Mouse (Mus musculus) B cell, adult 2 months (primary cell): Measurements from ENCODE around the gene Jagn1.

ENCODE experiments used
- DNase-seq, 2 experiments: peaks; one replicate each; pipeline ENCODE4 v3.0.0; 2022

Jagn1 gene

DNA sequence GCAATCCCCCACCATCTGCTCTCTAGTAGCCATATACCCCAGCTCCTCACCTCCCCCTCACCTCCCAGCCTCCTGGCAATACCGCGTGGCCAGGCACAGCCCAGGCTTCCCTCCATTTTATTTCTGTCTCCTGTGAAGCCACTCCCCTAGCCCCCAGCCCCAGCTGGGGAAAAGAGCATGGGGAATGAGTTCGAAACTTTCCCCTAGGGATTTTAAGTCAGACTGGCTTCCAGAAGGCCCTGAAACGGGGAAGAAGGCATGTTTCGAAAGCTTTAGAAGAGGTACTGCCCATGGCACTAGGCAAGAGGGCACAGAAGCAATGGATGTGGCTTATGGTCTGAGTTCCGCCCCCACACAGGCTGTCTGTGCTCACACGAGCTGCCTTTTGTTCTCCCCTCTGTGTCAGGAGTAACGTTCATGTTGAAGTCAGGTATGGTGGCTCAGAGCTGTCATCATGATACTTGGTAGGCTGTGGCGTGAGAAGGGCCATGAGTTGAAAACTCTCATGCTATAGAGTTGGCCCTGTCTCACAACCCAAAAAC is 6.6 kb upstream of the Jagn1 start, which contains the start of gene Cidec:
TSS of gene Cidec (minus strand) at position 97 of the 542 bp plus-strand sequence.
- no peak for DNase-seq

DNA sequence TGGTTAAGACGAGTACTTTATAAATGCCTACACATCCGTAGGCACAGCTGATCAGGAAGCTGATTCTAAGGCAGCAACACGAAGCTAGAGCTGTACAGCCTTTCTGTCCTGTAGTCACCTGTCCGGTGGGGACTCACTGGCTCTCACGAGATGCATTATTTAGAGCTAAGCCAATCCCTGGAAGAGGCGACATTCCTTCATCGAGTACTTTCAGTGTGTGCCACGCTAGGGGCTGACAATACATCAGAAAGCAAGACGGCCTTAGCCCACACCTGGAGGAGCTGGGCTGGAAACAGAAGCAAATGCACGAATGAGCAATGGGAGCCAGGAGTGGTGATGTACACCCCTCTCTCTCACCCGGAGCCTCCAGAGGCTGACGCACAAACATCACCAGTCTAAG is 5.2 kb upstream of the Jagn1 start:
- DNase-seq: no peak

DNA sequence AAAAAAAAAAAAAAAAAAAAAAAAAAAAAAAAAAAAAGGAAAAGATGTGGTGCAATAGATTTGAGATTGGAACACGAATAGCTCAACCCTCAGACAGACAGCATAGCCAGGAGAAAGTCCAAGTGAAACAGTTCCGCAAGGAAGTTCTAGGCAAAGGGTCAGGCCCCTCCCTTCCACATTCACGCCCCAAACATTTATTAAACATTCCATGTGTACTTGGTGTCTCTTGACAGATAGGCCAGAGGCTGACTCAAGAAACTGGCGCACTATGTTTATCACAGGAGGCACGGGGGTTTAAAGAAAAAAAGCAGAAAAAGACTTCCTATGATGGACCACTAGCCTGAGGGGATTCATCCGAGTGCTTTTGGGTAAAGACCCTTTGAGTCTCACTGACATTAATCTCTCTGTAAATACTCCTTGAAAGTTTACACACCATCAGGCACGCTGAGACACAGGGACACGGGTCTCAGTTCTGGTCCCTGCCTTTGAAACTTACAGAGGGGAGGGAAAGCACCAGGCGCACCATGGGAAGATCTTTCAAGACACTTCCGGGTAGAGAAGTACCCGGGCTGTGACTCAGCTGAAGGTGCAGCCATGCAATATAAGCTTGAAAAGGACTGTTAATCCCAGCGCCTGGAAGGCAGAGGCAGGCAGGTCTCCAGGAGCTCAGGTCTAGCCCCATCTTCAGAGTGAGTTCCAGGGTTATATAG is 3.5 kb upstream of the Jagn1 start:
- DNase-seq: no peak

DNA sequence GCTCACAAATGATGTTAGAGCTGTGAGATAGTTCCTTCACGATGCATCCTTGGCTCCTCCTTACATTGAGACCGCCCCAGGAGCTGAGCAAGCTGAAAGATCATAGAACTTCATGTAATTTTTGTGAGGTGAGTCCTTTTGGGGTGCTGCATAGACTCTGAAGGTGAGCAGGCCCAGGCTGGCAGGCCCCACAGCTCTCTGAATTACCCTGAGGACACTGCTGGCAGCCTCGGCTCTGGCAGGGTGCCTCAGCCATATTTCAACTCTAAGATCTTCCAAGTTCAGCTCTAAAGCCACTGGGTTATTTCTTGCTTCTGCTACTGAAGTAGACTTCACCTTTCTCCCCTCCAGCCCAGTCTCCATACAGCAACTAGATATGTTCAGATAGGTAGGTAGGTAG is 1.7 kb upstream of the Jagn1 start:
- DNase-seq: no peak

DNA sequence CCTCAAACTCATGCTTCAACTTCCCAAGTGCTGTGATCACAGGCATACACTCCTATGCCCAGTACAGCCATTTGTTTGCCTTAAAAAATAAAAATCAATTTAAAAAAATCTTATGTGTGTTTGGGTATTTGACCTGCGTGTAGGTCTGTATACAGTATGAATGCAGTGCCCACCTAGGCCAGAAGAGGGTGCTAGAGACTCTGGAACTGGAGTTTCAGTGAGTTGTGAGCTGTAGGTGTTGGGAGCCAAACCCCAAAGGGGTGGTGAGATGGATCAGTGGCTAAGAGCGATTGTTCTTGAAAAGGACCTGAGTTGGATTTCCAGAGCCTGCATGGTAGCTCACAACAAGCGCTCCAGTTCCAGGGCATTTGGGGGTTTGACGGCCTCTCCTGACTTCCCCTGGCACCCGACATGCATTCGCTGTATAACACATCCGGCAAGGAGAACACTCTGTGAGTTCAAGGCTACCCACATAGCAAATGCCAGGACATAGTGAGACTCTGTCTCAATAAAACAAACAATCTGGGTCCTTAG is 1.2 kb upstream of the Jagn1 start:
- peak; percentile 82 to 85 for DNase-seq

DNA sequence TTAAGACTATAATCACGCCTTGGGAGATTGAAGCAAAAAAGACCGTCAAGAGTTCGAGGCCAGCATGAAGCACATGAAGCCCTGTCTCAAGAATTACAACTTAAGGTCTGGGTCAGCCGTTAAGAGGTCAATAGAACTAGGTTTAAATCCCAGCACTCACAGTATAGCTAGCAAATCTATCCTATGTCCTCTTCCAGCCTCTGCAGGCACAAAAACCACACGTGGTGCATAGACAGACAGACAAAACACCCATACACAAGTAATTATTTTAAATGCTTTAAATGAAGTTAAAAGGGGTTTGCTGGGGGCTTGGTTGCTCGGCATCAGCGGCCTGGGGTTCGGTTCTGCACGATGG is 305 bp upstream of the Jagn1 start:
- DNase-seq: no peak

DNA sequence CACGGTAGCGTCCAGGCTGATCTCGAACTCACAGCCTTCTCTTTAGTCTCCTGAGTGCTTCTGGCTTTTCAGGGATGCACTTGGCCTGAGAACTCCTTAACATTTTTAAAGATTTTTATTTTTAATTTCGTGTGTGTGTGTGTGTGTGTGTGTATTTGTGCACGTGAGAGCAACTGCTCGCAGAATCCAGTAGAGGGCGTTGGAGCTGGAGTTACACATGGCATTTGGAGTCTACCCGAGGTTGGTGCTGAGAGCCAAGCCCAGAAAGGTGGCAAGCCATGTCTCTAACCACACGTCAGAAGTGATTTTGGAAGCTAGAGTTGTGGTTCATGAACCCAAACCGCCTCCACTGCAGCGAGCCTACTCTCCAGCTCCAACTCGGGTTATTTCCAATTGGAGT is 722 bp downstream of the Jagn1 start:
- DNase-seq: peak; percentile 33 to 46

DNA sequence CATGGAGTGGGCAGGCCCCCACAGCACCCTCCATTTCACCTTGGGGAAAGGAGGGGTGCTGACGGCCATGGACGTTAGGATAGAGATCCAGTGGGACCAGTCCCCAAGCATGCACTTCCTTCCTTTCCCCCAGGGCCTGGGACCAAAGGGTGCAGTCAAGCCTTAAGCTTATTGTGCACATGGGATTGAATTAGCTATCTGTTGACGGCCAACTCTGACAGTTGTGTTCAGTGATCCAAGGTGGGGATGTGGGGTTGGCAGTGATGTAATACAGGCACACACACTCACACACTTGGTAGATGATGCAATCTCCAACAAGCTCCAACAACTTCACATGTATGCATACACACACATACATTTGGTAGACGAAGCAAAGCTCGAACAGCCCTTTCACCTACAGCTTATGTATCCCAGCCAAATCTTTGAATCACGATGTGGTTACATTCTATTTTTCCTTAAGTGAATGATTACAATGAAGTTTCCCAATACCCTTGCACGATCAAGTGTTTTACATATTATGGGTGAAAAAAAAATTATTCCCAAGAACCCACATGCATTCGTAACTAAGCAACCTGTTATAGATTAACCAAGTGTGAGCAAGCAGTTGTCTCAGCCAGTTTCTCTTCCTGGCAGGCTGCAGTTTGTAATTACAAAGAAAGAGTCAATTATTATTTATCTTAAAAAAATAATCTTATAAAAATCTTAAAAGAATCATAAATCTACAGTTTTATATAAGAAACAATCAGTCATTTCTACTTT is 2.0 kb downstream of the Jagn1 start:
- DNase-seq: no peak

DNA sequence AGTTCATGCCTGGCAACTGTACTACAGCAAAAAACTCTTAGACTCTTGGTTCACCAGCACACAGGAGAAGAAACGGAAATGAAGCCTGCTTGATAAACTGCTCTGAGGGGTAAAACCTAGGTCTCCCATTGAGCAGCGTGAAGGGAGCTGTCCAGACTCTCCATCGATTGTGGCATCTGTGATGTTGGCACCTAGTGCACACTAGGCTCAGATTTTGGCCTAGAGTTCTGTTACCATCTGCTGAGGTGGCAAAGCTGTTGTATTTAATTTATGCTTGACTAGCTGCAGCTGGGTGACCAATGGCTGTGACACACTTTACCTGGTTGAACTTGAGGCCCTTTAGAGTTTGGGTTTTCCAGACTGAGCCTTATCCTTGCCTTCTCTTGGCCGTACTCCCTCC is 5.3 kb downstream of the Jagn1 start:
- DNase-seq: no peak

DNA sequence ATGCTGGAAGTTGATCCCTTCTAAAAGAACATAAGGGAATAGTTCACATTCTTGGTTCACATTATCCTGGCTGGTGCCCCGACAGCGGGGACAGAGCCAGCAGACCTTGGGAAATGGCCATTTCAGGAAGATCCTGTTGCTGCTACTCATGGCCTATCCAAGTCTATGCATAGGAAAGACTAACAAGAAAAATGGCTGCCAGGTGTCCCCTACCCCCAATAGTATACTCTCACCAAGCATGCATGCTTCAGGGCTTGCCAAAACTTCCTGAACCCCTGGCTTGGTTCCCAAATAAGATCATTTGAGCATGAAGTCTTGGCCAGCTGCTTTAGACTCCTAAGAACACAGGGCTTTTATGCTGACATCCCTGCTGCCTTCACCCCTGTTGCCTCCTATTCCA is 9.5 kb downstream of the Jagn1 start:
- DNase-seq: no peak

DNA sequence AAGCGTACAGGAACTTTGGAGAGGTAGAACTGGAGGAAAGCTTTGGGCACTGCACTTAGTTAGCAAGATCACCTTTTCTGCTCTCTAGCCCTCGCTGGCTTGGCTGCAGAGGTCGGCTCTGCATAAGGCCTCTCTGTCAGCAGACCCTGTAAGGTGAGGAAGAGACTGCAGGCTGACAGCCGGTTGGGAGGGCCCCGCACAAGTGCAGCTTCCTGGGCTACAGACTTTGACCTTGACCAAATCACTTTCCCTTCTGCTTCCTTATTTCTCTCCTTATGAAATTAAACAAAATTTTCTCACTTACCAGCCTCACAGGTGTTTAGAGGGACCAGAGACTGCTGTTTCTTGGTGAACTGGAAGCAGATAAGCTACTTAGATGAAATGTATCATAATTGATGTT is 12.6 kb downstream of the Jagn1 start:
- no peak for DNase-seq

DNA sequence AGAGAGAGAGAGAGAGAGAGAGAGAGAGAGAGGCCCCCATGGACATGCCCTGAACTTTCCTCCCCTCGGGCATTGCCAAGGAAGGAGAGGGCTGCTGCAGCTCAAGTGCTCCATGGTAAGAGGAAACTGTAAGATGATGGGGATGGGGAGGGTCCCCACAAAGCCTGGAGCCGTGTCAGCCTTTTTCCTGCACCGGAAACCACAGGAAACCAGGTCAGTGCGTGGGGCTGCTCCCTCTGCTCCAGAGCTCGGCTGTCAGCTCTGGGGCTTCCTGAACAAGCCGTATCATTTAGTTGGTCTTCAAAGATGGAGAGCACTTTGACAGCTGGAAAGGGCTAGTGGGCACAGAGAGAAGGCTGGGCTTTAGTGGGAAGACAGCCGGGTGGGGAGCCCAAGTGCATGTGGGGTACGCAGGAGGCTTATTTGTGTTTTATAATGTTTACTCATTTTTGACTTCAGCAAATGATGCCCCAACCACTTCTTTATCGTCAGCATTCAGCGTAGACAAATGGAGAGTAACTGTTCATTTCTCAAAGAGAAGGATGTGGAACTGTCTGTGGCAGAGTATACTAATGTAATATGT is 15.7 kb downstream of the Jagn1 start, which contains the start of gene Il17re:
TSS of gene Il17re (plus strand) at position 533 of the 583 bp plus-strand sequence.
- no peak for DNase-seq

DNA sequence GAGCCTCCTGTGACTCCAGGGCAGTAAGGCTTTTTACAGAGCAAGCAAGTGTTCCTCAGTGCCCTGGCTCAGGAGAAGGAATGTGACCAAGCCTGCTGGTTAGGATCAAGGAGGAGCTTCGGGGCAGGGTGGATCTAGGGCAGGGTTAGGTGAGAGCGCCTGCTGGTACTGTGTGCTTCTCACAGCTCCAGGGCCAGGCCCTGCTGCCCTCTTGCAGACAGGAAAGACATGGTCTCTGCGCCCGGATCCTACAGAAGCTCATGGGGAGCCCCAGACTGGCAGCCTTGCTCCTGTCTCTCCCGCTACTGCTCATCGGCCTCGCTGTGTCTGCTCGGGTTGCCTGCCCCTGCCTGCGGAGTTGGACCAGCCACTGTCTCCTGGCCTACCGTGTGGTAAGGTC is 16.3 kb downstream of the Jagn1 start:
- DNase-seq: no peak

DNA sequence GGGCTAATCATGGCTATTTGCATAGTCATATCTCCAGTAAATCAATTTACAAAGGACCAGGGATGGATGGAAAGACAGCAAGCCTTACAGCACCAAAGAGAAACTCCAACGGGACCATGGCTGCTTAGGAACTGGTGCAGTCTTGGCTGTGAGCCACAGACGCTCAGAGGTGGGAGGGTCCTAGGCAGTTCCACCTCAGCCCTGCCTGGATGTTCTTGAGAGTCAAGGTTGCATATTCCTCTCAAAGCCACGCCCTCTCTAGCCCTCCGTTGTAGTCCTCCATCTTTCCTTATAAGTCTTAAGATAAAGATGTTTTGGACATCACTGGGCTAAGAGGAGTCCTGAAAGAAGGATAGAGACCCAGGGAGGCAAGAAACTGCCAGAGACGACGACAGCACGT is 21.7 kb downstream of the Jagn1 start:
- no peak for DNase-seq

DNA sequence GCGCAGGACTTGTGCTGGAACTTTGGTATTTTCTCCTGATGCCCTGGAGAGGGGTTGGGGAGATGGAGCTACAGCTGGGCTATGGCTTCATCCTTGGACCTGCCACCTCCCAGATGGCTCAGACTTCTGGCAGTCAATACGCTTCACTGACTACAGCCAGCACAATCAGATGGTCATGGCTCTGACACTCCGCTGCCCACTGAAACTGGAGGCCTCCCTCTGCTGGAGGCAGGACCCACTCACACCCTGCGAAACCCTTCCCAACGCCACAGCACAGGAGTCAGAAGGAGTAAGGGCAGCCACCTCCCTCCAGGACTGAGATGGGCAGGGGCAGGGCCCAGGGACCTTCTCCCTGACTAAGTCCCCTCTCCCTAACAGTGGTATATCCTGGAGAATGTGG is 23.2 kb downstream of the Jagn1 start:
- no peak for DNase-seq

DNA sequence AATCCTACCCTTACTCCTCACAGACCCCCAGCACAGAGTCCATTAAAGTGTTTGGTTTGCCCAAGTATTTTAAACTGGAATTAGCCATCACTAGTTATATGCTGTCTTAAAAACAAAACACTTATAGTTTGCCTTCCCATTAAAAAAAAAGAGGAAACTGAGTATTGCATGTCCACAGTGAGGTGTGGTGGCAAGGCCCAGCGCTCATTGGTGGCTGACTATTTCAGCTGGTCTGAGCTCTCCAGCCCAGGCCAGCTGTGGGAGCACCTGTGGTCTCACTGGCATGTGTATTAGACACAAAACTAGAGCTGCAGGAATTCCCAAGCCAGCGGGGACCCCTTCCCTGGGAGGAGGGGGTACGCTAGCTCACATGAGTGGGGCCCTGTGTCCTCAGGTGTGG is 26.1 kb downstream of the Jagn1 start:
- DNase-seq: no peak

DNA sequence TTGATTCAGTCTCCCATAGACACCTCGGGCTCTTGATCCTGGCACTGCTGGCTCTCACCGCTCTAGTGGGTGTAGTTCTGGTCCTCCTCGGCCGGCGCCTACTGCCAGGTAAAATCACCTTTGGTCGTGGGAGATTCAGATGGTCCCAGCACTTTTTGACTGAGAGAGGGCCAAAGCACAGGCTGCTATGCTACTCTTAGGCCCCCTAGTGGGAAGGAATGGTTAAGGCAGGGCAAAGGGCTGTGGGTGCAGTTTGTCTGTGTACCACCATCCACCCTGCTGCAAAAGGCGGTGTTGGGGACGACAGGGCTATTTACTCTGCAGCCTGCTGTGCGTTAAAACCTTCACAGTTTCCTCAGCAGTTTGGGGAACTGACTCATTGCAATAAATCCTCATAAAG is 26.7 kb downstream of the Jagn1 start:
- peak; percentile 82 to 87 for DNase-seq

DNA sequence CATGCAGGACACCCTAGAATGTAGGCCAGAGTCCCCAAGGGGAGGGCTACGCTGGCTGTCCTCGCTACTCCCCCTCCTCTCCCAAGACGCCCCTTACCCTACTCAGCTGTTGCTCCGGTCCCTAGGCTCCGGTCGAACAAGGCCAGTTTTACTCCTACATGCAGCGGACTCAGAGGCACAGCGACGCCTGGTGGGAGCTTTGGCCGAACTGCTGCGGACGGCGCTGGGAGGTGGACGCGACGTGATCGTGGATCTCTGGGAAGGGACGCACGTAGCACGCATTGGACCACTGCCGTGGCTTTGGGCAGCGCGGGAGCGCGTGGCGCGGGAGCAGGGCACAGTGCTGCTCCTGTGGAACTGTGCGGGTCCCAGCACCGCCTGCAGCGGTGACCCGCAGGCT is 27.1 kb downstream of the Jagn1 start:
- DNase-seq: peak; percentile 60 to 66

DNA sequence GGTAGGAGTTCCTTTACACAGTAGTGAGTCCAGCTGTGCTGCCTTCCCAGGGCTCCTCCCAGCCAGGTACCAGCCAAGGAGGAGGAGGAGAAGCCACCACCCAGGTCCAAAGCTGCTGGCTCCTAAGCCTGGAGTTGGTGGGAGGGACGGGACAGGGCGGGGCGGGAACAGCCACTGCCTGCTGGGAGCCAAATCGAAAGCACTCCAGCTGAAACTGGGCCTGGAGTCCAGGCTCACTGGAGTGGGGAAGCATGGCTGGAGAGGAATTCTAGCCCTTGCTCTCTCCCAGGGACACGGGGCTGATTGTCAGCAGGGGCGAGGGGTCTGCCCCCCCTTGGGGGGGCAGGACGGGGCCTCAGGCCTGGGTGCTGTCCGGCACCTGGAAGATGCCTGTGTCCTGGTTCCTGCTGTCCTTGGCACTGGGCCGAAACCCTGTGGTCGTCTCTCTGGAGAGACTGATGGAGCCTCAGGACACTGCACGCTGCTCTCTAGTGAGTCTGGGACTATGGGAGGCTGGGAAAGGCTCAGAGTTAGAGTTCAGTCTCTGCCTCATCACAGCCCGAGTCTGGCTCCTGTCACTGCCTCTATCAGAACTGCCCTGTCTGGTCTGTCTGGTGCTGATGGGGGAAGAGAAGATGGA is 29.0 kb downstream of the Jagn1 start, which contains the start of gene Il17rc:
TSS of gene Il17rc (plus strand) at position 131 of the 640 bp plus-strand sequence.
- no peak for DNase-seq

DNA sequence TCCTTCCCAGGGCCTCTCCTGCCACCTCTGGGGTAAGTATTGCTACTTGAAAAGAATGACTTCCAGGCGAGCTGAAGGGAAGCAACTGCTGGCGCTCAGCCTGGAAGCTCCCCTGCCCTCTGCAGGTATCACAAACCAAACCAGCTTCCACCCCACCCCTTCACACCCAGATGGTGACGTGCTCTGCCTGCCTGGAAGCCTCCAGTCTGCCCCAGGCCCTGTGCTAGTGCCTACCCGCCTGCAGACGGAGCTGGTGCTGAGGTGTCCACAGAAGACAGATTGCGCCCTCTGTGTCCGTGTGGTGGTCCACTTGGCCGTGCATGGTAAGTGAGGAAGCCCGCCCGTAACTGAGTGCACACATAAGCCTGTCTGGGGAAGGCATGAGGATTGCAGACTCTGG is 29.7 kb downstream of the Jagn1 start:
- no peak for DNase-seq

DNA sequence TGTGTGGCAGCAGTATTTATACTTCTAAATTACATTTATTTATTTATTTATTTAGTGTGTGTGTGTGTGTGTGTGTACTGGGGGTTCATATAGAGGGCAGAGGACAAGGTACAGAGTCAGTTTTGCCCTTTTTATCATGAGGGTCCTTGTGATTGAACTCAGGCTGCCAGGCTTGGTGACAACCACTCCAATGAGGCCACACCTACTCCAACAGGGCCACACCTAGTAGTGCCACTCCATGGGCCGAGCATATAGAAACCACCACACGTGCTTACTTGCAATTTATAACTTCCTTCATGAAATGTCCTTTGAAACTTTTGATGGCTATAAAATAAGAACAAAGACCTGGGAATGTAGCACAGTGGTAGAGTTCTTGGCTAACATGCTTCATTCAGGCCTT is 30.9 kb downstream of the Jagn1 start:
- DNase-seq: no peak

DNA sequence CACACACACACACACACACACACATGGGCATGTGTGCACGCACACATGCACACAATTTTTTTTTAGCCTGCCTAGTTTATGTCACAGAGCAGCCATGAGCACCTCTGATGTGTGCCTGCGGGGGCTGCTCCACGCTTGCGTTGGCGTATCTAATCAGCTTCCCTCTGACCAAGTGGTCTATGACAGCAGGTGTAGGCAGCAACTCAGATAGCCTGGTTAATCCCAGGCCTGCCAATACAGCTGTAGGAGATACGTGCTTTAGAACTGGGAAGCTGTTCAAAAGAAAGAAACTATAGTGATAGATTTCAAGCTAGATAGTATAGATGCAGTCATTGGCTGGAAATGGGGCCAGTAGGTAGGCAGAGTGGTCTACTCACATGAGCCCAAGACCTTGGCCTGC is 31.3 kb downstream of the Jagn1 start:
- no peak for DNase-seq

DNA sequence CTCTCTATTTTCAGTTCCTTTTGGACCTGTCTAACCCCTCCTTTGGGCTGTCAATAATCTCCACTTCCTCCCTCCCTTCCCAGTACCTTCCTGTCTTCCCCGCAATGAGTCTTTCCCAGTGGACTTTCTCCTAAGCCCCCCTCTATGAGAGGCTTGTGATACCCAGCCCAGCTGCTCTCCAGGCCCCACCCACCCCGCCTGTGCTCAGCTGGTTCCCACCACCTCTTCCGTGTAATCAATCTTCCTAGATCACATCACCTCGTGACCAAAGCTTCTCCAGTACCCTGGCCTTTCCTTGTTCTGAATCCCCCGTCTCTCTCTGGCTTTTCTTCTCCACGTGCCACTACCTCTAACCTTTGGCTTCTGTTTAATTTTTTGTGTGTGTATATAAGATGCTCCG is 35.0 kb downstream of the Jagn1 start:
- no peak for DNase-seq
